Mouse (Mus musculus): ENCODE measurements around the gene Tex50.
"Not testable (repeated sequence)": the region's sequence is repeated elsewhere in the genome, so short reads cannot be mapped to it uniquely, and the experiment has no call there.

Gene Tex50

GRCm38 (mm10) chr1:161159214-161159613 is at the start of gene Tex50:
TSS of gene Tex50 (minus strand) at chr1:161159314.
- DNase-seq: no peak

GRCm38 (mm10) chr1:161199856-161200255 is 40.7 kb upstream of the Tex50 start:
- DNase-seq: no peak

GRCm38 (mm10) chr1:161196364-161196763 is 37.2 kb upstream of the Tex50 start:
- not testable (repeated sequence) for DNase-seq

- DNase-seq: peak; percentile 58
Observed at GRCm38 (mm10) chr1:161195541-161196351, 36.6 kb upstream of the Tex50 start.

GRCm38 (mm10) chr1:161190253-161190910 is 31.3 kb upstream of the Tex50 start:
- DNase-seq: no peak

- no peak for DNase-seq
Observed at GRCm38 (mm10) chr1:161185431-161185830, 26.3 kb upstream of the Tex50 start.

- no peak for DNase-seq
Observed at GRCm38 (mm10) chr1:161183677-161184076, 24.6 kb upstream of the Tex50 start.

- DNase-seq: no peak
Observed at GRCm38 (mm10) chr1:161182386-161182785, 23.3 kb upstream of the Tex50 start.

- DNase-seq: peak; percentile 69
Observed at GRCm38 (mm10) chr1:161180674-161181073, 21.6 kb upstream of the Tex50 start.

- peak; percentile 84 for DNase-seq
Observed at GRCm38 (mm10) chr1:161170651-161171050, 11.5 kb upstream of the Tex50 start.

- DNase-seq: no peak
Observed at GRCm38 (mm10) chr1:161160266-161160665, 1.2 kb upstream of the Tex50 start.

GRCm38 (mm10) chr1:161156546-161156945 is 2.6 kb downstream of the Tex50 start:
- DNase-seq: no peak

GRCm38 (mm10) chr1:161151098-161151497 is 8.0 kb downstream of the Tex50 start:
- no peak for DNase-seq

- DNase-seq: no peak
Observed at GRCm38 (mm10) chr1:161147888-161148287, 11.2 kb downstream of the Tex50 start.

GRCm38 (mm10) chr1:161145611-161146010 is 13.5 kb downstream of the Tex50 start:
- DNase-seq: not testable (repeated sequence)

GRCm38 (mm10) chr1:161143216-161143615 is 15.9 kb downstream of the Tex50 start:
- no peak for DNase-seq

- DNase-seq: peak; percentile 37
Observed at GRCm38 (mm10) chr1:161142531-161143159, 16.5 kb downstream of the Tex50 start, which contains the start of gene Ankrd45. TSS of gene Ankrd45 (plus strand) at chr1:161142691.

GRCm38 (mm10) chr1:161140026-161140762 is 18.9 kb downstream of the Tex50 start:
- no peak for DNase-seq

GRCm38 (mm10) chr1:161139496-161139895 is 19.6 kb downstream of the Tex50 start:
- no peak for DNase-seq

GRCm38 (mm10) chr1:161130726-161131664 is 28.1 kb downstream of the Tex50 start, which contains the start of gene Klhl20:
TSS of gene Klhl20 (minus strand) at chr1:161131511.
- peak; percentile 96 for DNase-seq

- DNase-seq: no peak
Observed at GRCm38 (mm10) chr1:161126461-161126860, 32.7 kb downstream of the Tex50 start.
